Mouse (Mus musculus): ENCODE results near the gene Arid1b. TPM values are rescaled to one million over a fixed set of nuclear protein-coding genes. Genes with fewer than 3 reads are reported as not detected.

Gene Arid1b
- polyA plus RNA-seq, 1 experiment, result 9.1 TPM

- Histone ChIP-seq H3K4me3 (ENCODE audit: insufficient read depth, poor library complexity, severe bottlenecking) (no peak overlapping the region), H3K79me2 (ENCODE audit: control insufficient read depth, insufficient read depth) (no peaks in the 10 kb centered on the region), H3K79me3 (ENCODE audit: low read depth) (no peaks in the 10 kb centered on the region), H3ac (ENCODE audit: control insufficient read depth, insufficient read length, low read depth) (no peak overlapping the region), H3K27me3 (ENCODE audit: control insufficient read depth, insufficient read depth, insufficient read length) (no peaks in the 10 kb centered on the region), H3K36me3 (ENCODE audit: control insufficient read depth, insufficient read depth) (no peaks in the 10 kb centered on the region)
- no peak for TF ChIP-seq MYOG (IDR thresholded peaks at IDR 0.05; ENCODE audit: control insufficient read depth, extremely low read depth, insufficient read length)
- no peak for TF ChIP-seq CEBPB (IDR thresholded peaks at IDR 0.05; ENCODE audit: low read depth)
- TF ChIP-seq CTCF (IDR thresholded peaks at IDR 0.05; ENCODE audit: control insufficient read depth, insufficient read depth, insufficient read length), result no peak
- no peak for TF ChIP-seq MAX (IDR thresholded peaks at IDR 0.05)
- no peak for TF ChIP-seq FOSL1 (IDR thresholded peaks at IDR 0.05; ENCODE audit: insufficient read depth, low read length, poor library complexity, severe bottlenecking)
- no peak for TF ChIP-seq MYOD1 (IDR thresholded peaks at IDR 0.05; ENCODE audit: control insufficient read depth, insufficient read length, low read depth)
Measured at GRCm38 (mm10) chr17:5377930-5378310, 383.8 kb downstream of the Arid1b start.

GRCm38 (mm10) chr17:5385694-5386093 lies 391.6 kb downstream of the Arid1b start:
- H3K36me3 ChIP-seq (ENCODE audit: control insufficient read depth, insufficient read depth), result no peaks in the 10 kb centered on the region
- TF ChIP-seq CTCF (IDR thresholded peaks at IDR 0.05; ENCODE audit: control insufficient read depth, insufficient read depth, insufficient read length) (no peak), MYOG (IDR thresholded peaks at IDR 0.05; ENCODE audit: control insufficient read depth, extremely low read depth, insufficient read length) (no peak), FOSL1 (IDR thresholded peaks at IDR 0.05; ENCODE audit: insufficient read depth, low read length, poor library complexity, severe bottlenecking) (no peak), CEBPB (IDR thresholded peaks at IDR 0.05; ENCODE audit: low read depth) (no peak)
- H3K27me3 ChIP-seq (ENCODE audit: control insufficient read depth, insufficient read depth, insufficient read length), result peaks cover 4% of the 10 kb centered on the region
- no peak overlapping the region for H3ac ChIP-seq (ENCODE audit: control insufficient read depth, insufficient read length, low read depth)
- H3K4me3 ChIP-seq (ENCODE audit: insufficient read depth, poor library complexity, severe bottlenecking), result no peak overlapping the region
- no peaks in the 10 kb centered on the region for H3K79me3 ChIP-seq (ENCODE audit: low read depth)
- H3K79me2 ChIP-seq (ENCODE audit: control insufficient read depth, insufficient read depth), result no peaks in the 10 kb centered on the region

GRCm38 (mm10) chr17:5386885-5387545 lies 392.9 kb downstream of the Arid1b start:
- H3K79me3 ChIP-seq (ENCODE audit: low read depth), result no peaks in the 10 kb centered on the region
- no peaks in the 10 kb centered on the region for H3K79me2 ChIP-seq (ENCODE audit: control insufficient read depth, insufficient read depth)
- peaks cover 8% of the 10 kb centered on the region for H3K27me3 ChIP-seq (ENCODE audit: control insufficient read depth, insufficient read depth, insufficient read length)
- H3K4me3 ChIP-seq (ENCODE audit: insufficient read depth, poor library complexity, severe bottlenecking), result no peak overlapping the region
- no peaks in the 10 kb centered on the region for H3K36me3 ChIP-seq (ENCODE audit: control insufficient read depth, insufficient read depth)
- H3ac ChIP-seq (ENCODE audit: control insufficient read depth, insufficient read length, low read depth), result no peak overlapping the region
- TF ChIP-seq MYOD1 (IDR thresholded peaks at IDR 0.05; ENCODE audit: control insufficient read depth, insufficient read length, low read depth), result no peak
- TF ChIP-seq CEBPB (IDR thresholded peaks at IDR 0.05; ENCODE audit: low read depth), result no peak
- TF ChIP-seq FOSL1 (IDR thresholded peaks at IDR 0.05; ENCODE audit: insufficient read depth, low read length, poor library complexity, severe bottlenecking), result no peak
- no peak for TF ChIP-seq MAX (IDR thresholded peaks at IDR 0.05)
- no peak for TF ChIP-seq CTCF (IDR thresholded peaks at IDR 0.05; ENCODE audit: control insufficient read depth, insufficient read depth, insufficient read length)
- no peak for TF ChIP-seq MYOG (IDR thresholded peaks at IDR 0.05; ENCODE audit: control insufficient read depth, extremely low read depth, insufficient read length)
- no peak for TF ChIP-seq USF1 (IDR thresholded peaks at IDR 0.05; ENCODE audit: low read depth)

- H3K36me3 ChIP-seq (ENCODE audit: control insufficient read depth, insufficient read depth), result no peaks in the 10 kb centered on the region
- H3K79me3 ChIP-seq (ENCODE audit: low read depth), result no peaks in the 10 kb centered on the region
- H3K27me3 ChIP-seq (ENCODE audit: control insufficient read depth, insufficient read depth, insufficient read length), result peaks cover 9% of the 10 kb centered on the region
- TF ChIP-seq CEBPB (IDR thresholded peaks at IDR 0.05; ENCODE audit: low read depth) (no peak), MAX (IDR thresholded peaks at IDR 0.05) (no peak), FOSL1 (IDR thresholded peaks at IDR 0.05; ENCODE audit: insufficient read depth, low read length, poor library complexity, severe bottlenecking) (no peak), USF1 (IDR thresholded peaks at IDR 0.05; ENCODE audit: low read depth) (no peak), CTCF (IDR thresholded peaks at IDR 0.05; ENCODE audit: control insufficient read depth, insufficient read depth, insufficient read length) (no peak), MYOG (IDR thresholded peaks at IDR 0.05; ENCODE audit: control insufficient read depth, extremely low read depth, insufficient read length) (no peak), MYOD1 (IDR thresholded peaks at IDR 0.05; ENCODE audit: control insufficient read depth, insufficient read length, low read depth) (no peak)
- no peaks in the 10 kb centered on the region for H3K79me2 ChIP-seq (ENCODE audit: control insufficient read depth, insufficient read depth)
- H3K4me3 ChIP-seq (ENCODE audit: insufficient read depth, poor library complexity, severe bottlenecking), result no peak overlapping the region
- H3ac ChIP-seq (ENCODE audit: control insufficient read depth, insufficient read length, low read depth), result no peak overlapping the region
Measured at GRCm38 (mm10) chr17:5388351-5388750, 394.2 kb downstream of the Arid1b start.

- H3K27me3 ChIP-seq (ENCODE audit: control insufficient read depth, insufficient read depth, insufficient read length), result peaks cover 9% of the 10 kb centered on the region
- H3K79me2 ChIP-seq (ENCODE audit: control insufficient read depth, insufficient read depth), result no peaks in the 10 kb centered on the region
- H3ac ChIP-seq (ENCODE audit: control insufficient read depth, insufficient read length, low read depth), result no peak overlapping the region
- no peak for TF ChIP-seq MYOD1 (IDR thresholded peaks at IDR 0.05; ENCODE audit: control insufficient read depth, insufficient read length, low read depth)
- TF ChIP-seq FOSL1 (IDR thresholded peaks at IDR 0.05; ENCODE audit: insufficient read depth, low read length, poor library complexity, severe bottlenecking), result no peak
- H3K79me3 ChIP-seq (ENCODE audit: low read depth), result no peaks in the 10 kb centered on the region
- H3K4me3 ChIP-seq (ENCODE audit: insufficient read depth, poor library complexity, severe bottlenecking), result no peak overlapping the region
- H3K36me3 ChIP-seq (ENCODE audit: control insufficient read depth, insufficient read depth), result no peaks in the 10 kb centered on the region
Measured at GRCm38 (mm10) chr17:5390682-5391081, 396.6 kb downstream of the Arid1b start.
